Mouse (Mus musculus): ENCODE results near the gene Gdpd5. TPM values are rescaled to one million over a fixed set of nuclear protein-coding genes. Genes with fewer than 3 reads are reported as not detected.

Gdpd5 gene
- polyA plus RNA-seq, 1 experiment from 2014 or later, result 22.0 TPM

DNA sequence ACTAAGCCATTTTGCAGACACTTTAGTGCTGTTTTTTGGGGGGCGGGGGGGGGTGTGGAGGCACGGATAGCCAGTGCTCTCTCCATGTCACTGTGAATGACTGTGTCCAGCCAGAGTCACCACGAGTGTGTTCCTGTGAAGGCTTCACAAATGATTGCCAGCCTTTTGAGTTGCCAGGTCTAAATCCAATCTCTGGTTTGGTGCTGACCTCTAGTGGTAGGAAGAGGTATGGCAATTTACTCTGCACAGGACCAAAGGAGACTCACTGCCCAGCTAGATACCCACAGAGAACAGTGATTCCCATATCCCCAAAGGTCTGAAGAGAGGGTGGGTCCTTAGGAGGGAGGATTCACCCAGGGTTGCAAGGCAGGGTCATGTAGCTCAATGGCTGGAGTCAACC, 69.5 kb downstream of the Gdpd5 start:
- Histone ChIP-seq H3K27me3 (no peaks in the 10 kb centered on the region), H3K4me3 (no peak overlapping the region), H3K9me3 (no peaks in the 10 kb centered on the region), H3K9ac (no peak overlapping the region), H3K36me3 (0 out of 2 replicates have a peak, but pooled peaks cover 2% of the 10 kb centered on the region), H3K4me2 (no peak overlapping the region), H3K27ac (no peak overlapping the region), H3K4me1 (no peaks in the 10 kb centered on the region)
- WGBS, result 1% methylated on average over 3 of the region's 3 CpGs
- peak; percentile 25; the same call in 1 of the 2 replicates for ATAC-seq (ENCODE audit: borderline replicate concordance, extremely low read depth, low FRiP score, low TSS enrichment)

DNA sequence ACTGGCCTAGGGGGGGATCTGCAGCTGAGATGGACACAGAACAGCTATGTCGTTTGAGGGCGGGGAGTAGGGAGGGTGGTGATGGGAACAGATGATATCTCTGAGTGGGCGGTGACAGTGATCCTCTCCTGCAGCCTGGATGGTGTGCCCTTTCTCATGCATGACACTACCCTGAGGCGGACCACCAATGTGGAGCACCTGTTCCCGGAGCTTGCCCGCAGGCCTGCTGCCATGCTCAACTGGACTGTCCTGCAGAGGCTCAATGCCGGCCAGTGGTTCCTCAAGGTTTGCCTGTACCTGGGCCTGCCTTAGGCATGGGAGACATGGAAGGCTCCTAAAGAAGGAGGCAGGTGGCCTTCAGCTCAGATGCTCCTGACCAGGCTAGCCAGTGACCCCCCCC, 71.6 kb downstream of the Gdpd5 start:
- Histone ChIP-seq H3K9me3 (no peaks in the 10 kb centered on the region), H3K4me1 (no peaks in the 10 kb centered on the region), H3K9ac (no peak overlapping the region), H3K27ac (no peak overlapping the region), H3K4me3 (no peak overlapping the region), H3K27me3 (no peaks in the 10 kb centered on the region), H3K4me2 (no peak overlapping the region), H3K36me3 (0 out of 2 replicates have a peak, but pooled peaks cover 2% of the 10 kb centered on the region)
- WGBS, result 84% methylated on average over 7 of the region's 7 CpGs
- ATAC-seq (ENCODE audit: borderline replicate concordance, extremely low read depth, low FRiP score, low TSS enrichment), result no peak

DNA sequence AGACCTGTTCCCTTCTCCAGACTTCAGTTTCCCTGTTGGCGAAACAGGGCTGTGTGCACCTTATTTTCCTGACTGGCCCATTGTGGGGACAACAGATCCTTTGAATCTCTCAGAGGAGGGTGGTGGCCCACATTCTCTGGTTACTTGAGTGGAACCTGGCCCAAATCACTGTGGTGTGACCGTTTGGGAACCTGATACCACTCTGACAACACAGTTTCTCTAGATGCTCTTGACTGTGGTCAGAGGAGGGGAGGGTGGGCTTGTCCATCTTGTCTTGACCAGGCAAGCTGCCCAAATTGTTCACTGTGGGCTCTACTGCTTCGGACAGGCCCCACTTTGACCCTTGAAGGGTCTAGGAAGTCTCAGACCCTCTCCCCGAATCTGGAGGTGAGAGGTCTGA, 72.8 kb downstream of the Gdpd5 start:
- H3K9ac ChIP-seq, result no peak overlapping the region
- WGBS, result 62% methylated on average over 4 of the region's 4 CpGs

DNA sequence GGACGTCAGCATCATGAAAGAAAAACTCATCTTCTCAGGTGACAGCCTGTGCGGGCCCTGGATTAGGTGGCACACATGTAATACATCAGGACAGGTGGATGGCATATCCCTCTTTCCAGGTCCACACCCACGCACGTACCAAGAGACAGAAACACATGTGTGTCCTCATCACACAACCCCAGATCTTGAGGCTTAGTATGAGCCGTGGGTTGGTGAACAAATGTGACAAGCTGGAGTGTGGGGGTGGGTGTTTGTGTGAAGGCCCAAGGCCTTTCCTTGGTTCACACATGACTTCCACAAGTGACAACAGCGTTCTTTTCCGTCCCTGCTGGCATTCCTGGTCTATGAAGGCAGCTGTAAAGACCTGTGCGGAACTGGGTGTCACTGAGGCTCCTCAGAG, 77.6 kb downstream of the Gdpd5 start:
- H3K27ac ChIP-seq, result no peak overlapping the region
- ATAC-seq (ENCODE audit: borderline replicate concordance, extremely low read depth, low FRiP score, low TSS enrichment), result no peak
- no peaks in the 10 kb centered on the region for H3K9me3 ChIP-seq
- H3K4me3 ChIP-seq, result no peak overlapping the region
- no peak overlapping the region for H3K4me2 ChIP-seq
- 86% methylated on average over 8 of the region's 8 CpGs for WGBS
- H3K27me3 ChIP-seq, result no peaks in the 10 kb centered on the region
- no peaks in the 10 kb centered on the region; the same call in 1 of the 2 replicates for H3K36me3 ChIP-seq
- no peaks in the 10 kb centered on the region for H3K4me1 ChIP-seq
- no peak overlapping the region for H3K9ac ChIP-seq

More for the DNA sequence above, 72.8 kb downstream of the Gdpd5 start:
- Histone ChIP-seq H3K4me3 (no peak overlapping the region), H3K4me1 (no peaks in the 10 kb centered on the region), H3K27me3 (no peaks in the 10 kb centered on the region), H3K27ac (no peak overlapping the region), H3K4me2 (no peak overlapping the region), H3K9me3 (no peaks in the 10 kb centered on the region), H3K36me3 (0 out of 2 replicates have a peak, but pooled peaks cover 2% of the 10 kb centered on the region)
- ATAC-seq (ENCODE audit: borderline replicate concordance, extremely low read depth, low FRiP score, low TSS enrichment), result no peak

DNA sequence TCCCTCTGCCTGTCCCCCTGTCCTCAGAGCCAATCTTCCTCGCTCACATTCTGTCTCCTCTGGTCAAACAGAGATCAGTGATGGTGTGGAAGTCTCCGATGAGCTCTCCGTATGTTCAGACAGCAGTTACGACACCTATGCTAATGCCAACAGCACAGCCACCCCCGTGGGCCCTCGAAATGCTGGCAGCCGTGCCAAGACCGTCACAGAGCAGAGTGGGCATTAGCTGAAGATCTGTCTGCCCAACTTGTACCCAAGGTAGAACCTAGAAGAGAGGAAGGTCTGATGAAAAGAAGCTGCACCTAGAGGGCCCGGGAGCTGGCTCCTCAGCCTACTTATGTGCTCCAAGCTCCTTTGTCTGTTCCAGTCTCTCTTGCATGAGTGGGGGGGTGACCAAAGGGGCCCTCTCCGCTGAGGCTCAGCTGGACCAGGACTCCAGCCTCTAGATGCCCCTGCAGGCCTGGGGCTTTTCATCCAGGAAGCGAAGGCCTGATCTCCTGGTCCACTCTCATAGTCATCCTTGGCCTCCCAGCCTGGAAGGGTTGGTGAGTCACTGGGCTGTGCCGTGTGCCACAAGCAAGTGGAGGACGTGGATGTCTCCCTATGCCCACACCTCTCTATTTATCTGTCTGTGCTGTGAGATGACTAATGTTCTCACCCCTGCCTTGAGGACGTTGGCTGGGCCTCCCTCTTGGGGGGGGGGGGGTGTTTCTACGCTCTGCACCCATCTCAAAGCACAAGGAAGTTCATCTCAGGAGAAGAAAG, 78.9 kb downstream of the Gdpd5 start:
- Histone ChIP-seq H3K4me1 (peaks cover under 1% of the 10 kb centered on the region; the same call in 1 of the 2 replicates), H3K4me2 (no peak overlapping the region), H3K9me3 (no peaks in the 10 kb centered on the region), H3K36me3 (no peaks in the 10 kb centered on the region; the same call in 1 of the 2 replicates), H3K9ac (no peak overlapping the region), H3K4me3 (no peak overlapping the region), H3K27me3 (no peaks in the 10 kb centered on the region), H3K27ac (no peak overlapping the region)
- WGBS, result 87% methylated on average over 15 of the region's 15 CpGs
- no peak for ATAC-seq (ENCODE audit: borderline replicate concordance, extremely low read depth, low FRiP score, low TSS enrichment)

DNA sequence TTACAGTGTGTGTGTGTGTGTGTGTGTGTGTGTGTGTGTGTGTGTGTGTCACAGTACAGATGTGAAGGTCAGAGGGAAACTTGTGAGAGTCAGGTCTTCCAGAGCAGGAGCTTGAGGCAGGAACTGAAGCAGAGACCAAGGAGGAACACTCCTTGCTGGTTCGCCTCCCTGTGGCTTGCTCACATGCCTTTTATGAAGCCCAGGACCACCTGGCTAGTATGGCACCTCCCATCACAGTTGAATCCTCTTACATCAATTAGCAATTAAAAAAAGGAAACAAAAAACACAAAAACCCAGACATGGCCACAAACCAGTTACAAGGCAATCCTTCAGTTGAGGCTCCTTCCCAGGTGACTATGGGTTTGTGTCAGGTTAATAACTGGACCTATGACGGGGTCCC, 81.9 kb downstream of the Gdpd5 start:
- Histone ChIP-seq H3K9ac (no peak overlapping the region), H3K27me3 (no peaks in the 10 kb centered on the region), H3K4me2 (no peak overlapping the region), H3K4me1 (peaks cover 31% of the 10 kb centered on the region), H3K36me3 (no peaks in the 10 kb centered on the region; the same call in 1 of the 2 replicates), H3K9me3 (no peaks in the 10 kb centered on the region), H3K27ac (no peak overlapping the region), H3K4me3 (no peak overlapping the region)
- ATAC-seq (ENCODE audit: borderline replicate concordance, extremely low read depth, low FRiP score, low TSS enrichment), result no peak
- 78% methylated on average over 2 of the region's 2 CpGs for WGBS

DNA sequence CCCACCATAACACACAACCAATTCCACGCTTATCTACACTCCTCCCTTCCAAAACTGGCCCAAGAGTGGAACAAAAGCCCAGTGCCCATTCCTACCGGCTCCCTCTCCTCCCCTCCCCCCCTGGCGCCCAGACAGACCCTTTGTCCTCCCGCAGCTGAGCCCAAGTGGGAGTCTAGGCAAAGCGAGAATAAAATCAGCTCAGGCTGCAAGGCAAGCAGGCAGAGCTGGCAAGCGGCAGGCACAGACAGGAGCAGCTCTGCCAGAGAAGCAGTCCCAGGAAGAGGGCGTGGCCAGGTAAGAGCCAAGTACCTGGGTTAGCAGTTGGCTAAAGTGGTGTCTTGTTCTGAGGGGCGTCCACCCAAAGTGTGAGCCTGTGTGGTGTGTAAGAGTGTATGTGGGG, 84.6 kb downstream of the Gdpd5 start, which contains the start of gene Klhl35:
Gene Klhl35, plus strand, starts transcription at position 194 of the 400 bp plus-strand sequence.
- WGBS, result 27% methylated on average over 8 of the region's 8 CpGs
- H3K27me3 ChIP-seq, result no peaks in the 10 kb centered on the region
- H3K9ac ChIP-seq, result no peak within 1 kb of the TSS

DNA sequence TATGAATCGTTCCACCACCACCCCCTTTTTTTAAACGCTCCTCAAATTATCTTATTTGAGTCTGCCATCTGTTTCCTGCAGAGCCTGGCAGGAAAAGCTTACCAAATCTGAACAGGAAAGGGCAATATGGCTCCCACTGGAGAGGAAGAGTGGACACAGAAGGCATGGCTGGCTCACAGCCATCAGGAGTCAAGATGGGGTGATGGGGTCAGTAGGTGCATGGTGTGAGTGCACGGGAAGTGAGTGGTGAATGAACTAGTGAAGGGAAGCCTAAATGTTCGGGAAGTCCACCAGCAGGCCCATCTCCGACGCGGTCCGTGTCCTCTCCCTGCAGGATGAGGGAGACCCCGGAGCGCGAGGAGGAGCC, 86.7 kb downstream of the Gdpd5 start:
- H3K27me3 ChIP-seq, result no peaks in the 10 kb centered on the region
- no peaks in the 10 kb centered on the region for H3K9me3 ChIP-seq
- peaks cover 52% of the 10 kb centered on the region for H3K4me1 ChIP-seq
- peak overlapping the region; percentile 52 for H3K4me3 ChIP-seq
- ATAC-seq (ENCODE audit: borderline replicate concordance, extremely low read depth, low FRiP score, low TSS enrichment), result no peak
- peak overlapping the region; percentile 98 for H3K27ac ChIP-seq
- H3K9ac ChIP-seq, result peak overlapping the region; percentile 57
- H3K36me3 ChIP-seq, result peaks cover 6% of the 10 kb centered on the region; the same call in 1 of the 2 replicates
- WGBS, result 11% methylated on average over 11 of the region's 11 CpGs
- H3K4me2 ChIP-seq, result peak overlapping the region; percentile 91

More for the DNA sequence above, 84.6 kb downstream of the Gdpd5 start, which contains the start of gene Klhl35:
- Histone ChIP-seq H3K4me3 (no peak within 1 kb of the TSS), H3K36me3 (no peaks in the 10 kb centered on the region; the same call in 1 of the 2 replicates), H3K4me2 (0 out of 2 replicates have a peak within 1 kb of the TSS, but pooled peaks have one; percentile 25), H3K9me3 (no peaks in the 10 kb centered on the region), H3K27ac (peak within 1 kb of the TSS; percentile 14; the same call in 1 of the 2 replicates), H3K4me1 (peaks cover 52% of the 10 kb centered on the region)
- no peak for ATAC-seq (ENCODE audit: borderline replicate concordance, extremely low read depth, low FRiP score, low TSS enrichment)

DNA sequence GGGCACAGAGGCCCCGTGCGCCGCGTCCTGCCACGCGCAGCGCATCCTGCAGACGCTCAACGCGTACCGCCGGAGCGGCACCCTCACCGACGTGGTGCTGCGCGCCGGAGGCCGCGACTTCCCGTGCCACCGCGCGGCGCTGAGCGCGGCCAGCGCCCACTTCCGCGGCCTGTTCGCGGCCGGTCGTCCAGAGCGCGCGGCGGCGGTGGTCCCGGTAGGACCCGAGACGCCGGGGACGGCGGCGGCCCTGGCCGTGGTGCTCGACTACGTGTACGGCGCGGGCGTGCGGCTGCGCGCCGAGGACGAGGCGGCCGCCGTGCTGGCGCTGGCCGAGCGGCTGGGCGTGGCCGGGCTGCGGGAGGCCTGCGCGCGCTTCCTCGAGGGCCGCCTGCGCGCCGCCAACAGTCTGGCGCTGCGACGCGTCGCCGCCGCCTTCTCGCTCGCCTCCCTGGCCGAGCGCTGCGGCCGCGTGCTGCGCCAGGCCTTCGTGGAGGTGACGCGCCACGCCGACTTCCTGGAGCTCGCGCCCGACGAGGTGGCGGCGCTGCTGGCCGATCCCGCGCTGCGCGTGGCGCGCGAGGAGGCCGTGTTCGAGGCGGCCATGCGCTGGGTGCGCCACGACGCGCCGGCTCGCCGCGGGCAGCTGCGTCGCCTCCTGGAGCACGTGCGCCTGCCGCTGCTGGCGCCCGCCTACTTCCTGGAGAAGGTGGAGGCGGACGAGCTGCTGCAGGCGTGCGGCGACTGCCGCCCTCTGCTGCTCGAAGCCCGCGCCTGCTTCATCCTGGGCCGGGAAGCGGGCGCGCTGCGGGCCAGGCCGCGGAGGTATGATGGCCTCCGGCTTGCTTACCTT, 87.3 kb downstream of the Gdpd5 start:
- H3K27ac ChIP-seq, result peak overlapping the region; percentile 98
- H3K36me3 ChIP-seq, result peaks cover 12% of the 10 kb centered on the region
- under 1% methylated on average over 140 of the region's 145 CpGs for WGBS
- ATAC-seq (ENCODE audit: borderline replicate concordance, extremely low read depth, low FRiP score, low TSS enrichment), result peak; percentile 82
- H3K4me3 ChIP-seq, result peak overlapping the region; percentile 52
- H3K4me1 ChIP-seq, result peaks cover 53% of the 10 kb centered on the region
- no peaks in the 10 kb centered on the region for H3K27me3 ChIP-seq
- peak overlapping the region; percentile 91 for H3K4me2 ChIP-seq
- H3K9ac ChIP-seq, result peak overlapping the region; percentile 57
- H3K9me3 ChIP-seq, result no peaks in the 10 kb centered on the region

DNA sequence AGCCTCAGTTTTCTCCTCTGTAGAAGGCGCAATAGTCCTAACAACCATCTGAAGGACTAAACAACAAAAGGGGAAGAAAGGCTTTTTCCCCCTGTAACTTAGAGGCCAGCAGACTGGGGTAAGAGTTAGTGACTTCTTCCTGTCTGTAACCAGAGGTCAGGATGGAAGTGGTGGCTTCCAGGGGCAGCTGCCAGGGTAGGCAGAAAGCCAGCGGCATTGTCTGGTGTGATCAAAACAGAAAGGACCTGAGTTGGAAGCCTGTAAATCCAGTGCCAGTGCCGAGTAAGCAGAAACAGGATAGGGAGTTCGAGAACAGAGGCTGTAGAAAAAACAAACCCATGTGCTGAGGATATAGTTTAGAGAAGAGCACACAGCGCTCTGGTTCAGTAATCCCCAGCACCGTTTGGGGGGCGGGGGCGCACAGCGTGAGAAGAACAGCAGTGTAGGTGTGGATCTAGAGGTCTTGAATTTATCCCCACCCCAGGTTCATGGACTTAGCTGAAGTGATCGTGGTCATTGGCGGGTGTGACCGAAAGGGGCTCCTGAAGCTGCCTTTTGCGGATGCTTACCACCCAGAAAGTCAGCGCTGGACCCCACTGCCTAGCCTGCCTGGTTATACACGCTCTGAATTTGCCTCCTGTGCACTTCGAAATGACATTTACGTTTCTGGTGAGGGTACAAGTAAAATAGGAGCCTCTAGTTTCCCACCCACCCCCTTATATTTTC, 88.6 kb downstream of the Gdpd5 start:
- Histone ChIP-seq H3K4me1 (peaks cover 65% of the 10 kb centered on the region), H3K27ac (peak overlapping the region; percentile 98)
- ATAC-seq (ENCODE audit: borderline replicate concordance, extremely low read depth, low FRiP score, low TSS enrichment), result no peak

DNA sequence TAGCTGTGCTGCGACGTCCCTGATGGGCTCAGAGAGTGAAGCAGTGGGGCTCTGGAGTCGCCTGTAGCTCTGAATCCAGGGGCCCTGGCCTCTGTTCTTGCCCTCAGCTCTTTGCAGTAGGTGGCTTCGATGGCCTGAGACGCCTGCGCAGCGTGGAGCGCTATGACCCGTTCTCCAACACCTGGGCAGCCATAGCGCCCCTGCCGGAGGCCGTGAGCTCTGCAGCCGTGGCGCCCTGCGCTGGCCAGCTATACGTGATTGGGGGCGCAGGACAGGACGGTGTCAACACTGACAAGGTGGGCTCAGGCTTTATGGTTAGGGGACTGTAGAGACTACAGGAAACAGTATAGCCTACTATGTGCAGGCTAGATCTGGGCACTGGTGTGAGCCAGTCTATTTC, 90.4 kb downstream of the Gdpd5 start:
- Histone ChIP-seq H3K27me3 (no peaks in the 10 kb centered on the region), H3K36me3 (peaks cover 26% of the 10 kb centered on the region), H3K27ac (no peak overlapping the region), H3K4me2 (no peak overlapping the region), H3K9me3 (no peaks in the 10 kb centered on the region), H3K4me3 (no peak overlapping the region), H3K4me1 (peaks cover 54% of the 10 kb centered on the region), H3K9ac (no peak overlapping the region)
- no peak for ATAC-seq (ENCODE audit: borderline replicate concordance, extremely low read depth, low FRiP score, low TSS enrichment)
- 58% methylated on average over 18 of the region's 18 CpGs for WGBS

More for the DNA sequence above, 88.6 kb downstream of the Gdpd5 start:
- Histone ChIP-seq H3K9me3 (no peaks in the 10 kb centered on the region), H3K36me3 (peaks cover 20% of the 10 kb centered on the region), H3K4me3 (no peak overlapping the region), H3K9ac (no peak overlapping the region), H3K27me3 (no peaks in the 10 kb centered on the region), H3K4me2 (no peak overlapping the region)
- 74% methylated on average over 17 of the region's 17 CpGs for WGBS
